Mouse (Mus musculus): Measurements from ENCODE around the gene Tmem273. TPM values are rescaled to one million over a fixed set of nuclear protein-coding genes. Genes with fewer than 3 reads are reported as not detected.

The Tmem273 gene
- total and polyA plus RNA-seq, 3 experiments, result not detected

GRCm38 (mm10) chr14:32861149-32861581 is 75.4 kb downstream of the Tmem273 start:
- Histone ChIP-seq H3K27me3 (ENCODE audit: control insufficient read depth in 1 of 2, insufficient read depth in 2 of 2, low read length in 2 of 2) (no peaks in the 10 kb centered on the region), H3K4me3 (ENCODE audit: control insufficient read depth in 1 of 2, insufficient read depth in 1 of 2, low read depth in 2 of 2, low read length in 2 of 2) (no peak overlapping the region), H3K27ac (ENCODE audit: control insufficient read depth, low read depth, low read length) (no peak overlapping the region), H3K9ac (ENCODE audit: control insufficient read depth, low read depth, low read length, poor library complexity, severe bottlenecking) (no peak overlapping the region), H3K36me3 (ENCODE audit: control insufficient read depth in 1 of 2, insufficient read depth in 2 of 2, low read length in 2 of 2) (no peaks in the 10 kb centered on the region), H3K4me1 (ENCODE audit: control insufficient read depth in 1 of 2, insufficient read depth in 2 of 2, low read length in 2 of 2) (no peaks in the 10 kb centered on the region), H3K9me3 (replicated peaks; ENCODE audit: insufficient read depth, low read length) (no peaks in the 10 kb centered on the region), H3K79me2 (ENCODE audit: control insufficient read depth, insufficient read depth, low read length, poor library complexity) (no peaks in the 10 kb centered on the region)
- TF ChIP-seq MAFK (IDR thresholded peaks at IDR 0.05; ENCODE audit: borderline replicate concordance, low read depth, low read length) (no peak), USF2 (IDR thresholded peaks at IDR 0.05; ENCODE audit: borderline replicate concordance in 1 of 2, insufficient read depth in 1 of 2, low read depth in 1 of 2, low read length in 2 of 2) (no peak), MEF2A (IDR thresholded peaks at IDR 0.05; ENCODE audit: extremely low read depth, insufficient replicate concordance, low read depth, low read length, poor library complexity, severe bottlenecking) (no peak), ETS1 (IDR thresholded peaks at IDR 0.05; ENCODE audit: low read depth, low read length) (no peak), RAD21 (IDR thresholded peaks at IDR 0.05; ENCODE audit: low read depth, low read length) (no peak), BHLHE40 (IDR thresholded peaks at IDR 0.05; ENCODE audit: borderline replicate concordance, low read depth, low read length) (no peak), POLR2AphosphoS2 (IDR thresholded peaks at IDR 0.05; ENCODE audit: low read length) (no peak), GATA1 (IDR thresholded peaks at IDR 0.05; ENCODE audit: low read depth, low read length) (no peak), E2F4 (IDR thresholded peaks at IDR 0.05; ENCODE audit: borderline replicate concordance, low read depth, low read length) (no peak), MAZ (IDR thresholded peaks at IDR 0.05; ENCODE audit: low read depth, low read length) (no peak), NRF1 (IDR thresholded peaks at IDR 0.05; ENCODE audit: insufficient read depth, low read depth, low read length, poor library complexity, severe bottlenecking) (no peak), MYB (IDR thresholded peaks at IDR 0.05; ENCODE audit: low read depth, low read length) (no peak)
- no peak for DNase-seq (ENCODE audit: low read depth, low spot score)

DNA sequence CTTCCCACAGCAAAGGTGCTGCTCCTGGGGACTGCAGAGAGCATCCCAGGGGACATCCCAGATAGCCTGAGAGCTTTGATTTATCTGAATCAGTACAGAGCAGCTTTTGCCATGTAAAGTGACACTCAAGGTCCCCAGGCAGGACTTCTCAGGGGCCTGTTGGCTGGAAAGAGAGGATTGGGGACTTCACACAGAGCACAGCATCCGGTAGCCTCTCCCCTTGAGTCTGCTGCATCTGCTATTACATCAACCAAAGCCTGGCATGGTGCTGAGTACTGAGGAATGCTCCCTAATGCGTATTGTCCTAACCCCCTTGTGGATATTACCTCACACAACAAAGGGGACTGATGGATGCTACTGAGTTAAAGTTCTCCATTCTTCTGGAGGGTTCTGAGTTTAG is 75.9 kb downstream of the Tmem273 start:
- no peak for DNase-seq (ENCODE audit: low read depth, low spot score)
- H3K9me3 ChIP-seq (replicated peaks; ENCODE audit: insufficient read depth, low read length), result no peaks in the 10 kb centered on the region
- no peak overlapping the region for H3K27ac ChIP-seq (ENCODE audit: control insufficient read depth, low read depth, low read length)
- no peak overlapping the region for H3K4me3 ChIP-seq (ENCODE audit: control insufficient read depth in 1 of 2, insufficient read depth in 1 of 2, low read depth in 2 of 2, low read length in 2 of 2)
- no peaks in the 10 kb centered on the region for H3K27me3 ChIP-seq (ENCODE audit: control insufficient read depth in 1 of 2, insufficient read depth in 2 of 2, low read length in 2 of 2)
- no peaks in the 10 kb centered on the region for H3K79me2 ChIP-seq (ENCODE audit: control insufficient read depth, insufficient read depth, low read length, poor library complexity)
- H3K4me1 ChIP-seq (ENCODE audit: control insufficient read depth in 1 of 2, insufficient read depth in 2 of 2, low read length in 2 of 2), result no peaks in the 10 kb centered on the region
- TF ChIP-seq SIN3A (IDR thresholded peaks at IDR 0.05; ENCODE audit: low read length) (no peak), KAT2A (conservative IDR thresholded peaks at IDR 0.05; ENCODE audit: low read depth, low read length) (no peak), RCOR1 (IDR thresholded peaks at IDR 0.05; ENCODE audit: low read depth, low read length) (no peak), MYC (IDR thresholded peaks at IDR 0.05; ENCODE audit: low read depth, low read length) (no peak), JUND (IDR thresholded peaks at IDR 0.05; ENCODE audit: low read depth, low read length) (no peak), HCFC1 (IDR thresholded peaks at IDR 0.05; ENCODE audit: low read depth, low read length) (no peak), MEF2A (IDR thresholded peaks at IDR 0.05; ENCODE audit: extremely low read depth, insufficient replicate concordance, low read depth, low read length, poor library complexity, severe bottlenecking) (no peak), USF1 (IDR thresholded peaks at IDR 0.05; ENCODE audit: low read depth, low read length) (no peak), EP300 (IDR thresholded peaks at IDR 0.05; ENCODE audit: low read depth in 1 of 2, low read length in 2 of 2) (no peak), CHD2 (IDR thresholded peaks at IDR 0.05; ENCODE audit: low read length) (no peak), TBP (IDR thresholded peaks at IDR 0.05; ENCODE audit: low read depth, low read length) (no peak), ZC3H11A (IDR thresholded peaks at IDR 0.05; ENCODE audit: low read depth, low read length) (no peak), TAL1 (IDR thresholded peaks at IDR 0.05; ENCODE audit: low read length) (no peak), ZKSCAN1 (IDR thresholded peaks at IDR 0.05; ENCODE audit: low read depth, low read length) (no peak), ELF1 (IDR thresholded peaks at IDR 0.05; ENCODE audit: low read depth, low read length) (no peak), POLR2AphosphoS2 (IDR thresholded peaks at IDR 0.05; ENCODE audit: low read length) (no peak)
- no peak overlapping the region for H3K9ac ChIP-seq (ENCODE audit: control insufficient read depth, low read depth, low read length, poor library complexity, severe bottlenecking)
- H3K36me3 ChIP-seq (ENCODE audit: control insufficient read depth in 1 of 2, insufficient read depth in 2 of 2, low read length in 2 of 2), result no peaks in the 10 kb centered on the region
